In genomic region chr13:90781974-90782373, GRCm38 (mm10) we compare ENCODE assay signal across 19 mouse cellular contexts.
A peak's percentile ranks its signal among the peaks of the same experiment; 100 is the strongest.
DNase-seq lines count a peak whose midpoint lies in the region; ATAC-seq and TF ChIP-seq lines count a peak whose summit lies in the region.
"Had no signal": no experiment of that assay in that cellular context is flagged by ENCODE, and none has a peak within 500 bp of the region (broad histone marks: within the 10 kb centered on the region; RNA-seq: fewer than 3 reads in every experiment).

No protein-coding gene starts in this region.

- no peaks in the 10 kb centered on the region for H3K36me3 ChIP-seq in heart, embryonic 11.5 days (ENCODE audit: control insufficient read depth, insufficient read depth, low read length)
- no peaks in the 10 kb centered on the region for H3K36me3 ChIP-seq in midbrain, embryonic 14.5 days (ENCODE audit: control insufficient read depth, insufficient read depth, low read length)
- no peaks in the 10 kb centered on the region for H3K36me3 ChIP-seq in midbrain, embryonic 15.5 days (replicated peaks)
- H3K36me3 ChIP-seq in embryonic facial prominence, embryonic 13.5 days, result no peaks in the 10 kb centered on the region
- no peaks in the 10 kb centered on the region for H3K36me3 ChIP-seq in forebrain, embryonic 14.5 days (ENCODE audit: control insufficient read depth, insufficient read depth, low read length)
- H3K36me3 ChIP-seq: hindbrain, embryonic 12.5 days; intestine, embryonic 15.5 days; liver, embryonic 13.5 days; midbrain, embryonic 12.5 days had no signal

- H3K27me3 ChIP-seq in heart, embryonic 11.5 days (ENCODE audit: control insufficient read depth, insufficient read depth, low read length), result no peaks in the 10 kb centered on the region
- H3K27me3 ChIP-seq in midbrain, embryonic 14.5 days (ENCODE audit: control insufficient read depth, insufficient read depth, low read length), result no peaks in the 10 kb centered on the region
- no peaks in the 10 kb centered on the region for H3K27me3 ChIP-seq in midbrain, embryonic 15.5 days (replicated peaks)
- no peaks in the 10 kb centered on the region for H3K27me3 ChIP-seq in embryonic facial prominence, embryonic 13.5 days
- H3K27me3 ChIP-seq in forebrain, embryonic 14.5 days (replicated peaks; ENCODE audit: control insufficient read depth, insufficient read depth, low read length), result no peaks in the 10 kb centered on the region
- H3K27me3 ChIP-seq in cerebellum, adult 2 months (ENCODE audit: control insufficient read depth, insufficient read depth, low read length), result no peaks in the 10 kb centered on the region
- H3K27me3 ChIP-seq: hindbrain, embryonic 12.5 days; intestine, embryonic 15.5 days; liver, embryonic 13.5 days; midbrain, embryonic 12.5 days had no signal

- 0 out of 2 replicates have a peak, but pooled peaks have one; percentile 52 for ATAC-seq in heart, embryonic 11.5 days (replicated peaks; ENCODE audit: insufficient number of reproducible peaks, low FRiP score, low TSS enrichment)
- ATAC-seq in midbrain, embryonic 14.5 days (ENCODE audit: low FRiP score, low TSS enrichment), result no peak
- ATAC-seq in midbrain, embryonic 15.5 days (replicated peaks), result no peak
- peak; percentile 72 for ATAC-seq in embryonic facial prominence, embryonic 13.5 days (ENCODE audit: insufficient number of reproducible peaks, insufficient read depth, low FRiP score, low TSS enrichment, low read depth)
- no peak for ATAC-seq in forebrain, embryonic 14.5 days
- ATAC-seq: CD4-positive, CD25-positive, alpha-beta regulatory T cell, adult 4 months; intestine, embryonic 15.5 days had no signal

- TF ChIP-seq CTCF in cerebellum, adult 2 months (IDR thresholded peaks at IDR 0.05; ENCODE audit: borderline replicate concordance, insufficient read depth, low read depth, low read length), result no peak

- no peak overlapping the region for H3K4me2 ChIP-seq in heart, embryonic 11.5 days
- no peak overlapping the region for H3K4me2 ChIP-seq in midbrain, embryonic 14.5 days (ENCODE audit: low read length)
- no peak overlapping the region for H3K4me2 ChIP-seq in midbrain, embryonic 15.5 days
- H3K4me2 ChIP-seq in embryonic facial prominence, embryonic 13.5 days, result no peak overlapping the region
- H3K4me2 ChIP-seq in forebrain, embryonic 14.5 days (ENCODE audit: low read length), result no peak overlapping the region
- H3K4me2 ChIP-seq: hindbrain, embryonic 12.5 days; intestine, embryonic 15.5 days; liver, embryonic 13.5 days; midbrain, embryonic 12.5 days had no signal

- WGBS in heart, embryonic 11.5 days (ENCODE audit: insufficient replicate concordance), result 58% methylated on average over 2 of the region's 2 CpGs
- WGBS in midbrain, embryonic 14.5 days, result 91% methylated on average over 2 of the region's 2 CpGs
- 89% methylated on average over 2 of the region's 2 CpGs for WGBS in midbrain, embryonic 15.5 days
- 54% methylated on average over 2 of the region's 2 CpGs for WGBS in embryonic facial prominence, embryonic 13.5 days
- WGBS in forebrain, embryonic 14.5 days, result 87% methylated on average over 2 of the region's 2 CpGs
- WGBS in cerebellum, adult 2 months, result 10% methylated on average over 2 of the region's 2 CpGs

- no peak for TF ChIP-seq POLR2A in cerebellum, adult 2 months (IDR thresholded peaks at IDR 0.05; ENCODE audit: borderline replicate concordance, insufficient read depth, low read length)

- no peak overlapping the region for H3K9ac ChIP-seq in heart, embryonic 11.5 days (ENCODE audit: low read depth, low read length)
- no peak overlapping the region for H3K9ac ChIP-seq in midbrain, embryonic 14.5 days (replicated peaks; ENCODE audit: low read length)
- no peak overlapping the region for H3K9ac ChIP-seq in midbrain, embryonic 15.5 days
- H3K9ac ChIP-seq in embryonic facial prominence, embryonic 13.5 days, result no peak overlapping the region
- H3K9ac ChIP-seq in forebrain, embryonic 14.5 days (ENCODE audit: low read length), result no peak overlapping the region
- H3K9ac ChIP-seq: hindbrain, embryonic 12.5 days; intestine, embryonic 15.5 days; liver, embryonic 13.5 days; midbrain, embryonic 12.5 days had no signal

- DNase-seq in heart, adult 11 months, result no peak
- peak; percentile 9 for DNase-seq in midbrain, embryonic 14.5 days
- DNase-seq in forebrain, embryonic 14.5 days (ENCODE audit: low spot score), result no peak
- no peak for DNase-seq in cerebellum, adult 2 months
- DNase-seq: cerebellum, postnatal 36 days; gastrocnemius, postnatal 36 days; layer of hippocampus, adult 9-11 months; liver, embryonic 13.5 days; lung, postnatal 36 days; right cerebral cortex, postnatal 14 days; thymus, postnatal 25 days had no signal

- no peaks in the 10 kb centered on the region for H3K4me1 ChIP-seq in heart, embryonic 11.5 days (ENCODE audit: control insufficient read depth, insufficient read depth, low read length)
- H3K4me1 ChIP-seq in midbrain, embryonic 14.5 days (ENCODE audit: control insufficient read depth, insufficient read depth, low read length), result no peaks in the 10 kb centered on the region
- H3K4me1 ChIP-seq in midbrain, embryonic 15.5 days, result no peaks in the 10 kb centered on the region
- H3K4me1 ChIP-seq in embryonic facial prominence, embryonic 13.5 days, result 0 out of 2 replicates have a peak, but pooled peaks cover 5% of the 10 kb centered on the region
- no peaks in the 10 kb centered on the region for H3K4me1 ChIP-seq in forebrain, embryonic 14.5 days (ENCODE audit: control insufficient read depth, insufficient read depth, low read length)
- no peaks in the 10 kb centered on the region; the same call in 1 of the 2 replicates for H3K4me1 ChIP-seq in cerebellum, adult 2 months (ENCODE audit: control insufficient read depth, insufficient read depth, low read length)
- H3K4me1 ChIP-seq: hindbrain, embryonic 12.5 days; intestine, embryonic 15.5 days; liver, embryonic 13.5 days; midbrain, embryonic 12.5 days had no signal

- no peaks in the 10 kb centered on the region for H3K9me3 ChIP-seq in heart, embryonic 11.5 days (replicated peaks; ENCODE audit: control insufficient read depth, low read length)
- no peaks in the 10 kb centered on the region for H3K9me3 ChIP-seq in midbrain, embryonic 14.5 days (ENCODE audit: control insufficient read depth, low read length)
- no peaks in the 10 kb centered on the region for H3K9me3 ChIP-seq in midbrain, embryonic 15.5 days
- H3K9me3 ChIP-seq in embryonic facial prominence, embryonic 13.5 days, result no peaks in the 10 kb centered on the region
- no peaks in the 10 kb centered on the region for H3K9me3 ChIP-seq in forebrain, embryonic 14.5 days (replicated peaks; ENCODE audit: control insufficient read depth, low read length)
- H3K9me3 ChIP-seq: hindbrain, embryonic 12.5 days; intestine, embryonic 15.5 days; liver, embryonic 13.5 days; midbrain, embryonic 12.5 days had no signal

- H3K4me3 ChIP-seq in heart, embryonic 11.5 days (ENCODE audit: low read depth, low read length), result no peak overlapping the region
- no peak overlapping the region for H3K4me3 ChIP-seq in midbrain, embryonic 14.5 days (replicated peaks; ENCODE audit: low read depth, low read length)
- H3K4me3 ChIP-seq in midbrain, embryonic 15.5 days, result no peak overlapping the region
- no peak overlapping the region for H3K4me3 ChIP-seq in embryonic facial prominence, embryonic 13.5 days
- no peak overlapping the region for H3K4me3 ChIP-seq in forebrain, embryonic 14.5 days (ENCODE audit: low read depth, low read length)
- H3K4me3 ChIP-seq in cerebellum, adult 2 months (replicated peaks; ENCODE audit: insufficient read depth, low read depth, low read length), result no peak overlapping the region
- H3K4me3 ChIP-seq: hindbrain, embryonic 12.5 days; intestine, embryonic 15.5 days; liver, embryonic 13.5 days; midbrain, embryonic 12.5 days had no signal

- H3K27ac ChIP-seq in heart, embryonic 11.5 days (ENCODE audit: low read depth, low read length), result peak overlapping the region; percentile 11; the same call in 1 of the 2 replicates
- no peak overlapping the region for H3K27ac ChIP-seq in midbrain, embryonic 14.5 days (replicated peaks; ENCODE audit: low read depth, low read length)
- H3K27ac ChIP-seq in midbrain, embryonic 15.5 days, result no peak overlapping the region
- H3K27ac ChIP-seq in embryonic facial prominence, embryonic 13.5 days, result peak overlapping the region; percentile 41
- no peak overlapping the region for H3K27ac ChIP-seq in forebrain, embryonic 14.5 days (ENCODE audit: low read depth, low read length)
- no peak overlapping the region for H3K27ac ChIP-seq in cerebellum, adult 2 months (ENCODE audit: insufficient read depth, low read length)
- H3K27ac ChIP-seq: hindbrain, embryonic 12.5 days; intestine, embryonic 15.5 days; kidney, postnatal 0 days; liver, embryonic 13.5 days; midbrain, embryonic 12.5 days had no signal

Comparison
In these comparisons a context has a peak if more than half of its experiments do, and no peak if none do; other contexts are left out.
1. ATAC-seq: peak in heart, embryonic 11.5 days (single experiment) and embryonic facial prominence, embryonic 13.5 days (single experiment); none in midbrain, embryonic 14.5 days (single experiment), midbrain, embryonic 15.5 days (single experiment) and forebrain, embryonic 14.5 days (single experiment).
2. H3K27ac ChIP-seq: peak in heart, embryonic 11.5 days (single experiment) and embryonic facial prominence, embryonic 13.5 days (single experiment); none in midbrain, embryonic 14.5 days (single experiment), midbrain, embryonic 15.5 days (single experiment), forebrain, embryonic 14.5 days (single experiment) and cerebellum, adult 2 months (single experiment).